Mouse (Mus musculus) heart, postnatal 14 days (tissue): Measurements from ENCODE around the gene Cpsf7. TPM values are rescaled to one million over a fixed set of nuclear protein-coding genes. Genes with fewer than 3 reads are reported as not detected.

ENCODE experiments used
- total RNA-seq, 2 experiments: library from RNA; stranded (reverse); gene quantifications; 2 replicates each; pipeline ENCODE4 v1.2.3; 2021

Gene Cpsf7
- total RNA-seq, 2 experiments from 2014 or later: 35.3 to 36.4 TPM

Other genes with a start within 250 kb of the Cpsf7 start
- gene Dagla, start 220.4 kb upstream of the Cpsf7 start, total RNA-seq: 1 to 10 TPM; 3.0 to 3.5 TPM
- gene Syt7, start 136.2 kb upstream of the Cpsf7 start, total RNA-seq: 10 to 100 TPM; 35.0 to 39.4 TPM
- gene Lrrc10b, start 67.8 kb upstream of the Cpsf7 start, total RNA-seq: 1 to 10 TPM; 1.4 to 2.6 TPM
- gene Ppp1r32, start 42.3 kb upstream of the Cpsf7 start, total RNA-seq: under 1 TPM; 0.32 to 0.48 TPM
- gene Sdhaf2, start 876 bp downstream of the Cpsf7 start, total RNA-seq: 10 to 100 TPM; 64.1 to 78.7 TPM
- 1 to 10 TPM; 3.9 to 4.7 TPM for gene Tmem216, start 31.0 kb downstream of the Cpsf7 start, total RNA-seq
- 10 to 100 TPM; 10.2 to 11.3 TPM for gene Cyb561a3, start 51.9 kb downstream of the Cpsf7 start, total RNA-seq
- gene Tmem138, start 52.1 kb downstream of the Cpsf7 start, total RNA-seq: 1 to 10 TPM; 3.2 to 4.4 TPM
- 100 to 1,000 TPM; 181 to 185 TPM for gene Ddb1, start 80.1 kb downstream of the Cpsf7 start, total RNA-seq
- gene Tkfc, start 80.4 kb downstream of the Cpsf7 start, total RNA-seq: 10 to 100 TPM in 1 of 2 experiments, 1 to 10 TPM in 1; 8.2 to 10.1 TPM
- under 1 TPM in 1 of 2 experiments, not detected in 1; 0.45 TPM for gene Vwce, start 108.9 kb downstream of the Cpsf7 start, total RNA-seq
- gene Pga5, start 152.8 kb downstream of the Cpsf7 start, total RNA-seq: not detected
- gene Vps37c, start 163.5 kb downstream of the Cpsf7 start, total RNA-seq: 10 to 100 TPM; 18.6 to 20.0 TPM
- gene Cd5, start 213.7 kb downstream of the Cpsf7 start, total RNA-seq: 1 to 10 TPM in 1 of 2 experiments, under 1 TPM in 1; 0.36 to 4.9 TPM